Mouse (Mus musculus): Measurements from ENCODE around the gene Casr. TPM values are rescaled to one million over a fixed set of nuclear protein-coding genes. Genes with fewer than 3 reads are reported as not detected.

The Casr gene
- polyA plus RNA-seq, 2 experiments from 2014 or later = not detected

DNA sequence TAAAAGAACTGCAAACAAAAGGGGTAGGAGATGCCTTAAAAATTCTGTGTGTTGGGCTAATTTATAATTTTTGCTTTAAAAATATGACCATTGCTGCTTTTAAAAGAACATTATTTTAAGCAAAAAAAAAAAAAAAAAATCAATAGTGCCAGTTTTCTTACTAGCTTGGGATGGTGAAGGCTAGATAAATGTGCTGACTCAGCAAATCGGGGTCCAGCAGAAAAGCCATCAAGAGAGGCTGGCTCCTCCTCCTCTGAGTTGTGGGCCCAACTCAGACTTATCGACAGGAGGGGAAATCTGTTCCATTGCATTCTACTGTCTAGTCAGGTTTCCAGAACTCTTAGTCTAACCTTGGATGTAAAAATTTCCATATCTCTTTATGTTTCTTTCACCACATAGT lies 45.6 kb downstream of the Casr start:
- no peak for ATAC-seq

DNA sequence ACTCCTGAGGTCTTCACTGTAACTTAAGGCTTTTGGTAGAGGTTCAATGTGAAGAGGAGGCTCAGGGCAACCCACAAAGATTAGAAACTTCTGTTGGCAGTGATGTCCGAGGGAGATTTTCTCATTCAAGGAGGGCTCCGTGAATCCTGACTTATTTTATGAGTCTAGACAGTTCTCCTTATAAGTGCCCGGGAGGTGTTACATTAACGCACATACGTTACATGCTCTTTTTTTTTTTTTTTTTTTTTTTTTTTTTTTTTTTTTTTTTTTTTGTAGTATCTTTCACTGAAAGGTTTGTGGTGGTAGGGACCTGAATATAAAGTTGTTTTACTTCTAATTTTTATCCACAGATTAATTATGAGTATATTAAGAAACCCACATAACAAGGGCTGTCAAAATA lies 54.6 kb downstream of the Casr start:
- no peak for ATAC-seq

- no peak for ATAC-seq
Measured at GRCm38 (mm10) chr16:36506827-36507226, 55.1 kb downstream of the Casr start.

- ATAC-seq = no peak
Measured at GRCm38 (mm10) chr16:36505913-36506312, 56.0 kb downstream of the Casr start.

- ATAC-seq = no peak
Measured at GRCm38 (mm10) chr16:36505134-36505533, 56.8 kb downstream of the Casr start.

DNA sequence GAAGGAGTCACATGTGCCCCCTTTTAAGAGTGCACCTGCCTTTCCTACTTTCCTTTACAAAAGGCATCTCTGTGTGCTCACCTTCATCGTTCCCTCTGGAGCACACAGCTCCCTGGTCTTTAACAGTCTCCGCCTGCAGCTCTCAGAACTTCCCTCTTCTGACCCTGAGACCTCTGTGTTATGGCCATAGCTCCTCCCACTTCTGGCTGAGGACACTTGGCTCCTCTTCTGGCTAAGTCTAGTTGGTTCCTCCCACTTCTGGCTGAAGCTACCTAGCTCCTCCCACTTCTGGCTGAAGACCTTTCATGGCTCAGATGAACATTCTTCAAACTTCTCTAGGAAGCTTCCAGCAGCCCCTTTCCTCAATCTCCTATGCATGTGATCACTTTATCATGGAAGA lies 59.7 kb downstream of the Casr start:
- ATAC-seq = no peak

DNA sequence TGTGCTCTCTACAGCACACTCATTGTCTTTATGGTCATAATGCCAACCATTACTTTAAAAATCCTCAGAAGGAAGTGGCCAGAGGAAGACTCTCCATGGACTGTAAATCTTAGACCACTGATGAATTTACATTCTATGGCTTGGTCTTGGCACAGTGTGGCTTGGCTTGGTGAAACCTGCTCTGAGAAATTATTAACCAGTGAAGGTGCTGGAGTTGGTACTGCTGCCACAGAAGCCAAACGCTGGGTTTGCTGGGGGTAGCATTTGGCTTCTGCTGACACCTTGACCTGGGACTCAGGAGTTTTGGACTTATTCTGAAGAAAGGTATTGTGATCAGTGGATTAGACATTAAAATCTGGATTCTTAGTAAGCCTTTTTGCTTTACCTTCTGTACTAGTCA lies 69.5 kb downstream of the Casr start:
- no peak for ATAC-seq

DNA sequence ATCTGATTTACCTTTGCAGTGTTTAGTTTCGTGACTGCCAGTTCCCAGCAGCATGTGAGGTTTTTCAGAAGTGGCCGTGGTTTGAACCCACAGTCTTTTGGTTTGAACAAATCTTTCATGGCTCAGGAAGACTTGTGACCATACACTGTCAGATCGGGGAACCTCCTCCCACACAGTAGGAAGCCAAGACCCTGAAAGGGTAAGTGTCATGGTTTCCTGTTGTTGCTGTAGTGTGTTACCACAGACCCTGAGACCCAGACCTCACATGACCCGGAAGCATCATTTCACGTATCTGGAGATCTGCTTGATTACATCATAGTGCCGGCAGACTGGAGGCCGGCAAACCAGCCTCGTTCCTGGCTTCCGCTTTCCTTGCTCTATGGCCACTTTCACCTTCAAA lies 85.1 kb downstream of the Casr start:
- peak; percentile 96 for ATAC-seq

DNA sequence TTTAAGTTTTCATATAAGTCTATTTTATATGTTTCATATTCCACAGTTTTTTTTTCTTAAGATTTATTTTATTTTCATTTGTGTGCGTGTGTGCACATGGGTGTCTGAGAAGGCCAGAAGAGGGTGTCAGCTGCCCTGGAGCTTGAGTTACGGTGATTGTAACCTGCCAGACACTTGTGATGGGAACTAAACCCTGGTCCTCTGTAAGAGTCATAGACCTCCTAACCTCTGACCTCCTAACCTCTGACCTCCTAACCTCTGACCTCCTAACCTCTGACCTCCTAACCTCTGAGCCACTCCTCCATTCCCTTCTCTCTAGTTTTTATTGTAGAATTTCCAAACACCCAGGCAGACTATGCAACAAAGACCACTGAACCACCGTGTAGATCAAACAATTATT lies 86.4 kb downstream of the Casr start:
- ATAC-seq = no peak

GRCm38 (mm10) chr16:36474849-36475248 lies 87.1 kb downstream of the Casr start:
- ATAC-seq = no peak

GRCm38 (mm10) chr16:36473217-36474216 lies 88.4 kb downstream of the Casr start:
- no peak for ATAC-seq

GRCm38 (mm10) chr16:36471066-36471633 lies 90.8 kb downstream of the Casr start:
- no peak for ATAC-seq

GRCm38 (mm10) chr16:36469955-36470478 lies 91.9 kb downstream of the Casr start:
- ATAC-seq = no peak

GRCm38 (mm10) chr16:36469367-36469766 lies 92.6 kb downstream of the Casr start:
- no peak for ATAC-seq

DNA sequence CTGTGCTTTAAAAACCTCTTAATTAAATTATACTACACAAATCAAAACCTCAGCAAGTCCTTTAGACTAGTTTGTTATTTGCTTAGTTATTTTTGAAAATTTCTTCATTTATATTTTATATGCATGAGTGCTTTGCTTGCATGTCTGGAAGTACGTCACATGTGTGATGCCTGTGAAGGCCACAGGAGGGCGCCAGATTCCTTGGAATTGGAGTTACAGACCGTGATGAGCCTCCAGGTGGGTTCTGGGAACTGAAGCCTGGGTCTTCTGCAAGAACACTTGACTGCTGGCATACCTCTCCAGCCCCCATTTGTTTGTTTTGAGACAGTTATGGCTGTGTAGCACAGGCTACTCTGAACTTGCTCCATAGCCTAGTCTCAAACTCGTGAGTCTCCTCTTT lies 93.1 kb downstream of the Casr start:
- ATAC-seq = no peak

- ATAC-seq = no peak
Measured at GRCm38 (mm10) chr16:36467936-36468335, 94.0 kb downstream of the Casr start.

DNA sequence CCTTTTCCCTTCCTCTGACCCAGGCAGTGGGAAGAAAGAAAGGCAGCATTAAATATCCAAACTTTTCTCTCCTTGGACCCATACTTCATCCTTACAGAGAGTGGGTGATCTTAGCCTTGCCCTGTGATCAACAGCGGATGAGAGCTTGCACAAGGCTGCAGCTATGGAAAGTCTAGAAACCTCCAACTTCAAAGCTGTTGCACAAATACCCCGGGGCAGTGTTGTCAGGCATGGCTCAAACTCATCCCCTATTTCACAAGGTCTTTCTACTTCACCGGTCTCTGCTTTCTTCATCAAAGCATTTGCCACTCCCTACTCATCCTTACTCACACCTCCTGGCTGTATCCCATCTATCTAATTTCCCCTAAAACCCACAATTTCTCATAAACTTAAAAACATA lies 96.5 kb downstream of the Casr start:
- no peak for ATAC-seq

GRCm38 (mm10) chr16:36464076-36464475 lies 97.9 kb downstream of the Casr start:
- no peak for ATAC-seq

DNA sequence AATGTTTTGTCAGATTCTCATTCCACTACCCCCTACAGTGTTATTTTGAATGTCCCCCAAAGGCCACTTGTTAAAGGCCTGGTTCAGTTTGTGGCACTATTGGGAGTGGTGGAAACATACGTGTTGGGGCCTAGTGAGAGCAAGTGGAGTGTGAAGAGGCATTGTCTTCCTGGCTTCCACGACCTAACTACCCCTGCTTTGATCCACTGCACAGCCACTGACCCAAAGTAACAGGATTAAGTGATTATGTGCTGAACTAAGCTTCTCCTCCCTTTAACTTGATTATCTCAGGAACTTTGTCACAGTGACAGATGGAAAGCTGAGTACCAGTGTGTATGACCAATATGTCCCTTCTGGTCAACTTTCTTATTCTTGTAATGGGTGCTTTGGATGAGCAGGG lies 101.5 kb downstream of the Casr start:
- no peak for ATAC-seq

- ATAC-seq = no peak
Measured at GRCm38 (mm10) chr16:36455342-36455802, 106.6 kb downstream of the Casr start, which contains the start of gene Stfa3. Gene Stfa3, minus strand, starts transcription at chr16:36455392.
